Mouse (Mus musculus): ENCODE results near the gene Troap. TPM values are rescaled to one million over a fixed set of nuclear protein-coding genes. Genes with fewer than 3 reads are reported as not detected.

Gene Troap
- total and polyA plus RNA-seq, 3 experiments = 25.8 to 70.2 TPM; not detected in 1

DNA sequence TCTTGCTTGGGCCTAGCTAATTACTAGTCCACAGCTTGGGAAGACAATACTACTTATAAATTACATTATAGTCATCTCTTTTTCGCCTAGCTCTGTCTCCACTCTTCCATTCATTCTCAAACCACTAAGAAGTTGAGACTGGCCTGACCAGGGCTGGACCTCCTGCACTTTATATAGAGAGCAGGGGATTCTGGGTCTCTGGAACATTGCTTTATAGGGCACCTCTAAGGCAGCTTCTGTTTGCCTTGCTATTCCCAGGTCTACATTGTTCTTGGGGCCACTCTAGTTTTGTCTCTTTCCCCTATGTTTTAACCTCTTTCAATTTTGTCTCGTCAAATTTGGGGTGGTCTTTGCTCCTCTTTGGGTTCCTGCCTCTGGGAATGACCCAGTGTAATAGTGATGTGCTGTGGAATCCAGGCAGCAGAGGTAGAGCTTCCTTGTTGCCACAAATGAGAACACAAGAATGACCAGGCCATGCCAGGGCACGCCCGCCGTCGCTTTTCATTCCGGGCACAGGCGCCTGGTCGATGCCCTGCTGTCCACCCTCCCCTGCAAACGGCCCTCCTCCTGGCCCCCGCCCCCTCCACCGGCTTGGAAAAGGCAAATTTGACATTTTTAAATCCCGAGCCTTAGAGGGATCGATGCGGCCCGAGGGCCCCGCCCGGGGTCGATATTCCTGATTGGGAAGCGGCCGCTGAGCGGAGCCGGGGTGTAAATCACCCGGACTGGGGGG is 21.9 kb downstream of the Troap start:
- Histone ChIP-seq H3K36me3 (ENCODE audit: control insufficient read depth in 1 of 2, insufficient read depth in 2 of 2, low read length in 2 of 2) (peaks cover 0 to 11% of the 10 kb centered on the region in 2 experiments; a peak in 2 of 4 replicates), H3K4me1 (ENCODE audit: control insufficient read depth in 1 of 2, insufficient read depth in 2 of 2, low read length in 2 of 2) (peaks cover 0 to 15% of the 10 kb centered on the region in 2 experiments; a peak in 2 of 4 replicates), H3K9ac (ENCODE audit: control insufficient read depth, low read depth, low read length, poor library complexity, severe bottlenecking) (no peak overlapping the region), H3K9me3 (replicated peaks; ENCODE audit: insufficient read depth, low read length) (no peaks in the 10 kb centered on the region), H3K27me3 (ENCODE audit: control insufficient read depth in 1 of 2, insufficient read depth in 2 of 2, low read length in 2 of 2) (no peaks in the 10 kb centered on the region), H3K27ac (ENCODE audit: control insufficient read depth, low read depth, low read length) (no peak overlapping the region), H3K4me3 (ENCODE audit: control insufficient read depth in 1 of 2, insufficient read depth in 1 of 2, low read depth in 2 of 2, low read length in 2 of 2) (no peak overlapping the region), H3K79me2 (ENCODE audit: control insufficient read depth, insufficient read depth, low read length, poor library complexity) (peaks cover 1% of the 10 kb centered on the region; the same call in 1 of the 2 replicates)
- no peak for DNase-seq (ENCODE audit: low read depth, low spot score)
- no peak for TF ChIP-seq UBTF (IDR thresholded peaks at IDR 0.05; ENCODE audit: borderline replicate concordance, insufficient read depth, low read depth, low read length)
- no peak for TF ChIP-seq EP300 (IDR thresholded peaks at IDR 0.05; ENCODE audit: low read depth in 1 of 2, low read length in 2 of 2)
- TF ChIP-seq CHD1 (IDR thresholded peaks at IDR 0.05; ENCODE audit: low read depth, low read length) = no peak
- no peak for TF ChIP-seq MYB (IDR thresholded peaks at IDR 0.05; ENCODE audit: low read depth, low read length)
- TF ChIP-seq JUND (IDR thresholded peaks at IDR 0.05; ENCODE audit: low read depth, low read length) = no peak
- TF ChIP-seq USF2 (IDR thresholded peaks at IDR 0.05; ENCODE audit: borderline replicate concordance in 1 of 2, insufficient read depth in 1 of 2, low read depth in 1 of 2, low read length in 2 of 2) = no peak
- no peak for TF ChIP-seq TBP (IDR thresholded peaks at IDR 0.05; ENCODE audit: low read depth, low read length)
- TF ChIP-seq RCOR1 (IDR thresholded peaks at IDR 0.05; ENCODE audit: low read depth, low read length) = no peak
- no peak for TF ChIP-seq CTCF (IDR thresholded peaks at IDR 0.05 in 2 of 3, conservative IDR thresholded peaks at IDR 0.05 in 1 of 3; ENCODE audit: control insufficient read depth in 1 of 3, insufficient read depth in 1 of 3, low read depth in 2 of 3, low read length in 3 of 3, poor library complexity in 1 of 3, severe bottlenecking in 1 of 3)
- TF ChIP-seq POLR2AphosphoS5 (IDR thresholded peaks at IDR 0.05; ENCODE audit: borderline replicate concordance, low read depth, low read length) = no peak
- no peak for TF ChIP-seq SMC3 (IDR thresholded peaks at IDR 0.05; ENCODE audit: low read depth, low read length)
- no peak for TF ChIP-seq SIN3A (IDR thresholded peaks at IDR 0.05; ENCODE audit: low read length)
- no peak for TF ChIP-seq TCF12 (IDR thresholded peaks at IDR 0.05; ENCODE audit: low read depth, low read length)

DNA sequence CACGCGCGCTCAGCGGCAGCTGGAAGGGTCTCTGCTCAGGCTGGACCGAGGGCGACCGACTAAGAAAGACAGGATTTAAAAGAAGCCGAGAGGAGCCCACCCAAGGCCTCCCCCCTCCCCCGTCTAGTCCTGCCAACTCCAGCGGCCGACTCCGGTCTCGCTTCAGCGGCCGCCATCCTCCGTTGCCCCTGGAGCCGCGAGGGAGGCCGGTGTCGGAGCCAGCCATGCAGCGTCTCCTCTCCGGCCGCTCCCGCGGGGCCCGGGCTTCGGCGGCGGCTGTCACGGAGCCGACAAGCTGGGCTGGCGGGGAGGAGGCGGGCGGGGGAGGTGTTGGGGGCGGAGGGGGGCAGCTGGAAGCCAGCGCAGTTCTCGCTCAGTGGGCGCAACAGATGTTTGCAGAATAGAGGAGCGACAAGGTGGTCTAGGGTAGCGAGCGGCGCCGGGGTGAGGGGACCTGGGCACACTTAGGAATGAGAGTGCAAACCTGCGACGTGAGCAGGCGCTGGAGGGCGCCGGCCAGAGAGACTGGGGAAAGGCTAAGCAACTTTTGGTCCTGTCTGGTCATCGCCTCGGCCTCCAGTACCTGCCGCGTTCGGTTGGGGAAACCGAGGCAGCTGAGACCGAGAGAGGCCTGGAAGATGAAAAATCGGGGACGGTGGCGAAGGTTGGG is 22.6 kb downstream of the Troap start:
- Histone ChIP-seq H3K9me3 (replicated peaks; ENCODE audit: insufficient read depth, low read length) (no peaks in the 10 kb centered on the region), H3K4me1 (ENCODE audit: control insufficient read depth in 1 of 2, insufficient read depth in 2 of 2, low read length in 2 of 2) (peaks cover 0 to 15% of the 10 kb centered on the region in 2 experiments; a peak in 2 of 4 replicates), H3K36me3 (ENCODE audit: control insufficient read depth in 1 of 2, insufficient read depth in 2 of 2, low read length in 2 of 2) (peaks cover 0 to 11% of the 10 kb centered on the region in 2 experiments; a peak in 2 of 4 replicates), H3K4me3 (ENCODE audit: control insufficient read depth in 1 of 2, insufficient read depth in 1 of 2, low read depth in 2 of 2, low read length in 2 of 2) (no peak overlapping the region), H3K27me3 (ENCODE audit: control insufficient read depth in 1 of 2, insufficient read depth in 2 of 2, low read length in 2 of 2) (no peaks in the 10 kb centered on the region), H3K27ac (ENCODE audit: control insufficient read depth, low read depth, low read length) (no peak overlapping the region), H3K9ac (ENCODE audit: control insufficient read depth, low read depth, low read length, poor library complexity, severe bottlenecking) (no peak overlapping the region), H3K79me2 (ENCODE audit: control insufficient read depth, insufficient read depth, low read length, poor library complexity) (peaks cover 1% of the 10 kb centered on the region; the same call in 1 of the 2 replicates)
- DNase-seq (ENCODE audit: low read depth, low spot score) = no peak
- TF ChIP-seq MYC (IDR thresholded peaks at IDR 0.05; ENCODE audit: low read depth, low read length) = no peak
- no peak for TF ChIP-seq USF2 (IDR thresholded peaks at IDR 0.05; ENCODE audit: borderline replicate concordance in 1 of 2, insufficient read depth in 1 of 2, low read depth in 1 of 2, low read length in 2 of 2)
- no peak for TF ChIP-seq CHD2 (IDR thresholded peaks at IDR 0.05; ENCODE audit: low read length)
- no peak for TF ChIP-seq USF1 (IDR thresholded peaks at IDR 0.05; ENCODE audit: low read depth, low read length)
- no peak for TF ChIP-seq GABPA (IDR thresholded peaks at IDR 0.05; ENCODE audit: low read depth, low read length)
- TF ChIP-seq HCFC1 (IDR thresholded peaks at IDR 0.05; ENCODE audit: low read depth, low read length) = no peak
- TF ChIP-seq CHD1 (IDR thresholded peaks at IDR 0.05; ENCODE audit: low read depth, low read length) = no peak
- TF ChIP-seq SMC3 (IDR thresholded peaks at IDR 0.05; ENCODE audit: low read depth, low read length) = no peak
- no peak for TF ChIP-seq TAL1 (IDR thresholded peaks at IDR 0.05; ENCODE audit: low read length)
- TF ChIP-seq ZNF384 (IDR thresholded peaks at IDR 0.05; ENCODE audit: low read depth, low read length) = no peak
- TF ChIP-seq ZMIZ1 (IDR thresholded peaks at IDR 0.05; ENCODE audit: low read depth, low read length) = no peak
- TF ChIP-seq MXI1 (IDR thresholded peaks at IDR 0.05; ENCODE audit: low read depth, low read length) = no peak
- TF ChIP-seq GATA1 (IDR thresholded peaks at IDR 0.05; ENCODE audit: low read depth, low read length) = no peak
- no peak for TF ChIP-seq RAD21 (IDR thresholded peaks at IDR 0.05; ENCODE audit: low read depth, low read length)
- TF ChIP-seq SIN3A (IDR thresholded peaks at IDR 0.05; ENCODE audit: low read length) = no peak
- no peak for TF ChIP-seq ZKSCAN1 (IDR thresholded peaks at IDR 0.05; ENCODE audit: low read depth, low read length)
- TF ChIP-seq KAT2A (conservative IDR thresholded peaks at IDR 0.05; ENCODE audit: low read depth, low read length) = no peak
- TF ChIP-seq RCOR1 (IDR thresholded peaks at IDR 0.05; ENCODE audit: low read depth, low read length) = no peak
- TF ChIP-seq MAX (IDR thresholded peaks at IDR 0.05; ENCODE audit: low read length) = no peak
- no peak for TF ChIP-seq ELF1 (IDR thresholded peaks at IDR 0.05; ENCODE audit: low read depth, low read length)

Data from MEL (cell line).